Mouse (Mus musculus) limb, embryonic 12.5 days (tissue): ENCODE data around the gene Mael. TPM values are rescaled to one million over a fixed set of nuclear protein-coding genes. Genes with fewer than 3 reads are reported as not detected.
A peak's percentile ranks its signal among the peaks of the same experiment; 100 is the strongest.

Experiments used
- ATAC-seq: fragments of 200-750 bp; cut with Nextera tagmentation; 2 replicates; pipeline ENCODE4 v1.8.0; 2017; ENCODE audit warnings: low read depth, moderate TSS enrichment; ENCODE audit not compliant: insufficient number of reproducible peaks, insufficient read depth, low FRiP score, low TSS enrichment
- H3K27ac ChIP-seq: fragments of 300-500 bp; sonication (generic); 2 replicates; pipeline ENCODE4 v1.5.1; 2016; ENCODE audit warnings: mild to moderate bottlenecking, moderate library complexity
- H3K27me3 ChIP-seq: fragments of 300-500 bp; sonication (generic); 2 replicates; pipeline ENCODE4 v1.6.1; 2016; ENCODE audit warnings: mild to moderate bottlenecking, moderate library complexity
- H3K36me3 ChIP-seq: fragments of 300-500 bp; sonication (generic); 2 replicates; pipeline ENCODE4 v1.6.1; 2016; ENCODE audit warnings: mild to moderate bottlenecking, moderate library complexity
- H3K4me1 ChIP-seq: fragments of 300-500 bp; sonication (generic); replicated peaks from 2 replicates; pipeline ENCODE4 v1.6.1; 2016
- H3K4me2 ChIP-seq: fragments of 300-500 bp; sonication (generic); 2 replicates; pipeline ENCODE4 v1.6.1; 2016; ENCODE audit warnings: mild to moderate bottlenecking, moderate library complexity
- H3K4me3 ChIP-seq: fragments of 300-500 bp; sonication (generic); replicated peaks from 2 replicates; pipeline ENCODE4 v1.5.1; 2016; ENCODE audit warnings: mild to moderate bottlenecking
- H3K9ac ChIP-seq: fragments of 300-500 bp; sonication (generic); replicated peaks from 2 replicates; pipeline ENCODE4 v1.6.1; 2016; ENCODE audit warnings: mild to moderate bottlenecking, moderate library complexity
- H3K9me3 ChIP-seq: fragments of 300-500 bp; sonication (generic); 2 replicates; pipeline ENCODE4 v1.6.1; 2016; ENCODE audit warnings: mild to moderate bottlenecking, moderate library complexity
- WGBS: fragments of 180-500 bp; shearing (Covaris S2); methylation state at CpG from one replicate; pipeline ENCODE4 v1.1.7; 2016; 5-methylcytosine and 5-hydroxymethylcytosine counted together
- polyA plus RNA-seq: library from polyadenylated mRNA; unstranded; fragments of >200 nt; fragmentation: Nextera tagmentation; extraction: Ambion mirVana; gene quantifications from 2 replicates; pipeline ENCODE4 v1.2.1, GENCODE M21; 2016

The Mael gene
- polyA plus RNA-seq, 1 experiment from 2014 or later = not detected

DNA sequence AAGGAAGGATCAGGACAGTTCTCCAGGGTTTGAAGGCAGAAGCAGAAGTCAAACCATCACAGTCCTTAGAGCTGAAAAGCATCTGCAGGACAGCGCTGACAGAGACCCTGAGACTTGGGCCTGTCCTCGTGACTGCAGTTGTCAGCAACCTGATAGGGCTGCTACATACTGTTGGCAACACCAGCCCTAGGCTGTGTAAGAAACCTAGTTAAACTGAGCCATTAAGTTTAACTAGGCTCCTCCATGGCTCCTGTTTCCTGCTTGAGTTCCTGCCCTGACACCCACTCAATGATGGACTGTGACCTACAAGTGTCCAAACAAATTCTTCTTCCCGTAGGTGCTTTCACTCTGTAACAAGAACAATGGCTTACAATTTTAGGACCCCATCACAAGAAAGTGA is 33.4 kb downstream of the Mael start:
- Histone ChIP-seq H3K4me1 (no peaks in the 10 kb centered on the region), H3K27ac (no peak overlapping the region)
- WGBS = 56% methylated on average over 3 of the region's 3 CpGs

DNA sequence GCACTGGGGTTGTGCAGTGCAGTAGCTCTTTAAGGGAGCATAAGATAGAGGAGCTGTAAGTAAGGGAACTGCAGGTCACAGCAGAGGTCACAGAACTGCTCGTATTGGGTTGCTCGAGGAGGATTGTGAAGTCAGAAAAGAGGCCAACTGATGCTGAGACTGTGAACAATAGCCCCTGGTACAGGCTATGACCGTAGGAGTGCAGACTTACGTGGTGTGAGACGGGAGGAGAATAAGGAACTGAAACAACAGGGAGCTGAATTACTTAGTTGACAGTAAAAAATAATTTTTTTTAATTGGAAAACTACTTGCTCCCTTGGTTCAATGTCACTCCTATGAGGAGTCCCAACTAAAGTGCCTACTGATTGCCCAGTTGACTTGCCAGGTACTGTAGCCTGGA is 34.4 kb downstream of the Mael start:
- H3K4me1 ChIP-seq = no peaks in the 10 kb centered on the region
- H3K9ac ChIP-seq = no peak overlapping the region
- no peak overlapping the region for H3K4me2 ChIP-seq
- H3K27ac ChIP-seq = no peak overlapping the region
- no peak for ATAC-seq
- no peak overlapping the region for H3K4me3 ChIP-seq
- 53% methylated on average over 5 of the region's 5 CpGs for WGBS
- H3K36me3 ChIP-seq = no peaks in the 10 kb centered on the region
- no peaks in the 10 kb centered on the region for H3K9me3 ChIP-seq
- no peaks in the 10 kb centered on the region for H3K27me3 ChIP-seq

More for the DNA sequence above, 33.4 kb downstream of the Mael start:
- Histone ChIP-seq H3K4me2 (no peak overlapping the region), H3K9me3 (no peaks in the 10 kb centered on the region), H3K27me3 (no peaks in the 10 kb centered on the region), H3K9ac (no peak overlapping the region), H3K36me3 (no peaks in the 10 kb centered on the region), H3K4me3 (no peak overlapping the region)
- no peak for ATAC-seq

DNA sequence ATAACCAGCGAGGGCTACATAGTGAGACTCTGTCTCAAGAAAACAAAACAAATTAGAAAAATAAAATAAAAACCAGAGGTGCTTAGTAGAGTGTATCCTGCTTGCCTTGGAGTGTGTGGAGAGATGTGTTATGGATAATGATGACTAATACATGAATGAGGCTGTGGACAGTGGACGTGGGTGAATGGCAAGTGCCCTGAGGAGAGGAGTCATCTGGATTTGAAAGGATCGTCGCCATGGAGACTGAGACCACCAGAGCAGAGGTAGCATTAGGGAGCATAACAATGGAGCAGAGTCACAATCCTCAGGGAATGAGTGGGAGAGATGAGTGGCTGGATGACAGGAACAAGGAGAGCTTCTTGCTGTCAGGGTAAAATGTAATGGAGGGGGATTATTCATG is 48.7 kb downstream of the Mael start:
- no peaks in the 10 kb centered on the region for H3K9me3 ChIP-seq
- H3K4me1 ChIP-seq = peaks cover 7% of the 10 kb centered on the region; the same call in 1 of the 2 replicates
- H3K9ac ChIP-seq = no peak overlapping the region
- no peaks in the 10 kb centered on the region for H3K27me3 ChIP-seq
- no peaks in the 10 kb centered on the region for H3K36me3 ChIP-seq
- WGBS = 85% methylated on average over 4 of the region's 4 CpGs
- no peak overlapping the region for H3K4me3 ChIP-seq
- no peak overlapping the region for H3K4me2 ChIP-seq
- ATAC-seq = no peak
- no peak overlapping the region for H3K27ac ChIP-seq

DNA sequence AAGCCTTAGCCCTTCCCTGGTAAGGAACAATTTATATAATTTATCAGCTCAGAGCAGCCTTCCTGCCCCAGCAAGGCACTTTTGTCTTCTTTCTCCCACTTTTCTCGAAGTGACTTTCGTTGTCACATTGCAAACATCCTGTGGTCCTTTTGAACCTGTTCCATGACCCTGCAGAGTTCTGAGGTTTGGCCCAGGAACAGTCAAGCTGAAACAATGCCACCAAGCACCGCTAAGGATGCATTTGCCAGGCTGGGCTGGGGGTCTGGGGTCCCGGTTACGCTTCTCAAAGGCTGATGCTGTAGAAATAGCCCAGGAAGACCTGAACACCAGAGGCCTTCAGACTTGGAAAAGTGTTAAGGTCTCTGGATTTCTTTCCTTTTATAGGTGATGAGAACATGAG is 53.2 kb downstream of the Mael start:
- no peak for ATAC-seq
- 92% methylated on average over 5 of the region's 5 CpGs for WGBS
- Histone ChIP-seq H3K36me3 (no peaks in the 10 kb centered on the region), H3K27ac (no peak overlapping the region), H3K9me3 (no peaks in the 10 kb centered on the region), H3K27me3 (no peaks in the 10 kb centered on the region), H3K4me1 (no peaks in the 10 kb centered on the region), H3K4me3 (no peak overlapping the region), H3K4me2 (no peak overlapping the region), H3K9ac (no peak overlapping the region)

DNA sequence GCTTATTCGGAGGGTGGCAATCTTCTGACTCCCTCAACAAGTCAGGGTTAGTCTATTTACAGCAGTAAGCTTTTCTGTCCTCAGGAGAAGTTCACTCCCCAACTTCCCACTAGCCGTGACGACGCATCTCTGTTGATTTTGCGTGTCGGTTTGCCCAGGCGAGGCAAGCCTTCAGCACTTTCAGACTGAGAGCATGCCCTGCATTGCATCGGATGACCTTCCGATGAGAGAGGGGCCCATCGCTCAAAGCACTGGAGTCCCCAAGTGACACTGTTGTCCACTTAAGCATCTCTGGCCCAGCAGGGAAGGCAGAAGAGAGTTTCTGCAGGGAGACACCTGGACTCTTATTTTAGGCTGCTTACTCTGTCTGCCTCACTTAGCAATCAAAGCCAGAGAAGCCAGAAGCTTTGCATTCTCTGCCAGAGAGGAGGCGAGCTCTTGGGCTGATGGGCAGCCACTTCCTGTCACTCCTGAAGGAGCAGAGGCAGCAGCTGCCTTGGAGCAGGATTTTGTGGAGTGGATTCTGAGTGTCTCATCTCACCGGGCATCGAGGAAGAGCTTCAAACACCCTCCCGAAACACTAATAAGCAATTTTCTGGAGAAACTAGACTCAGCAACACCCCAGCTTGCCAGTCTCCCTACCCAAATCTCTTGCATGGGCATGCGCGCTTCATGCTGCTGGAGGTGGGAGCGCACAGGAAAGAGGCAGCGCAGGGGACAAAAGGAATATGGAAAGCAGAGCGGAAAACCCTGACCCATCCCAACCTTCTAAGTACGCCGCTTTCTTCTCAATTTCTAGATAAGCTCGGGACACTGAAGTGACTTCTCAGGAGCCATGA is 53.9 kb downstream of the Mael start:
- no peaks in the 10 kb centered on the region for H3K9me3 ChIP-seq
- no peak overlapping the region for H3K9ac ChIP-seq
- ATAC-seq = no peak
- no peaks in the 10 kb centered on the region for H3K4me1 ChIP-seq
- H3K4me2 ChIP-seq = no peak overlapping the region
- H3K4me3 ChIP-seq = no peak overlapping the region
- H3K27me3 ChIP-seq = no peaks in the 10 kb centered on the region
- no peaks in the 10 kb centered on the region for H3K36me3 ChIP-seq
- H3K27ac ChIP-seq = no peak overlapping the region
- WGBS = 84% methylated on average over 22 of the region's 22 CpGs

DNA sequence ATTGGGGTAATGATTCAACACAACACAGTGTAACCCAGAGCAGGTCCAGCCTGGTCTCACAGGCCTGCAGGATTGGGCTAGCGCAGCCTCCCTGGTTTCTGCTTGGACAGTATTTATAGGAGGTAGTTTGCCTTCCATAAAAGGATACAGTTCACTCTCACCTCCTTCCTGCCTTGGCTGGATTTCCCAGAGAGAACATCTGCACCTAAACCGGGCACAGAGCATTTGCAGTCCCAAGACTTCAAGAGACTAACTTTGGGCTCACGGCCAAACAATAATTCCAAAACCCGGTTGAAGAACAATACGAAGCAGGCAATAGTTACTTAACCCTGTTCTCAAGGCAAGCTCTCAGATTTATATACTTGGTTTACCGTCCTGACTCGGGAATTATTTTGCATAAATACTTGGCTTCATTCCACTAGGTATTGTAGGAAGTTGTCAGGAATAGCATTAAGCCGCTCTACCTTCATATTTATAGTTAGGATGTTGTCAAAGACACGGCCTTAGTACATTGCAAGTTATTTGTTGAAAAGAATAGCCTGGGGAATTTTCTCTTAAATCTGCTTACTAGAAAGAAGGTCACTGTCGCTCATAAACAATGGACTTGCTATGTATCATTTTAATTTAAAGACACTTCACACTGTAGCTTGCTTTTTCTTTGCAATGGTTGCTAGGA is 55.5 kb downstream of the Mael start:
- Histone ChIP-seq H3K4me1 (no peaks in the 10 kb centered on the region), H3K9me3 (no peaks in the 10 kb centered on the region), H3K4me3 (no peak overlapping the region), H3K36me3 (no peaks in the 10 kb centered on the region), H3K9ac (no peak overlapping the region), H3K4me2 (no peak overlapping the region), H3K27me3 (no peaks in the 10 kb centered on the region), H3K27ac (no peak overlapping the region)
- no peak for ATAC-seq
- WGBS = 77% methylated on average over 10 of the region's 10 CpGs

DNA sequence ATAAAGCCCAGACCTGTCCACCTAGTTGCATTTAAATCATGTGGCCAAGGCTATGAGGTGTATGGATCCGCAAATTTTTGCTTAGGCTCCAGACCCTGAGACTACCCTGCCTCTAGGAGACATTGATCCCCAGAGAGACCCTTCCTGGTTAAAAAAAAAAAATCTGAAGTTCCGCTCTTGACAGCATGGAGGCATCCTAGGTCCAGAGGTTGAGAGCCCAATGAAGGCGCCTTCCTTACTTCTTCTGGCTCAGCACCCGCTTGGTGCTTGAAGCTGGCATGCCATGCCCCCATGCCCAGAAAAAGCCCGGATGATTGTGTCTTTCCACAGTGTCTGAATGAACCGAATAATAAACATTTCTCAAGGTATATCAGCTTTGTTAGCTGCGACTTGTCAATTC is 57.0 kb downstream of the Mael start:
- H3K27me3 ChIP-seq = no peaks in the 10 kb centered on the region
- no peak overlapping the region for H3K9ac ChIP-seq
- H3K4me1 ChIP-seq = no peaks in the 10 kb centered on the region
- 89% methylated on average over 7 of the region's 7 CpGs for WGBS
- no peak overlapping the region for H3K4me3 ChIP-seq
- no peak overlapping the region for H3K27ac ChIP-seq
- H3K4me2 ChIP-seq = no peak overlapping the region
- no peaks in the 10 kb centered on the region for H3K36me3 ChIP-seq
- ATAC-seq = no peak
- no peaks in the 10 kb centered on the region for H3K9me3 ChIP-seq

DNA sequence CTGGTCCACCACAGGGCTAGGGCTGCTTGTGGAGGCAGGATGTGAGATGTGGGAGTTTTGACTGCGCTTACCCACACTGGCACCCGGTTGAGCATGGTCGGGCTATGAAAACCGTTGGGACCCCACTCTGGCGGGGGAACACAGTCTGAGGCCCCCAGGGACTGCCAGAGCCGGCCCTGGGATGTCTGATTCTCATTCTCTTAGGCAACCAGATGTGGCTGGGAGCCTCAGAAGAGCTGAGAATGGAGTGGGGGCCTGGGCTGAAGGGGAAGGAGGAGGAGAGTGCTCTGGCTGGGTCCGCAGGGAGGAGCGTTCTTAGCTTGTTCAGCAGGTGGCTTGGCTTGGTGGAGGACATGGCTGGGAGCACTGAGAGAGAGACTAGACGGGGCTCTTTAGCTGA is 64.9 kb downstream of the Mael start:
- H3K4me3 ChIP-seq = no peak overlapping the region
- no peaks in the 10 kb centered on the region for H3K36me3 ChIP-seq
- H3K27me3 ChIP-seq = no peaks in the 10 kb centered on the region
- H3K9ac ChIP-seq = no peak overlapping the region
- H3K27ac ChIP-seq = 0 out of 2 replicates have a peak overlapping the region, but pooled peaks have one; percentile 19
- peaks cover 10% of the 10 kb centered on the region; the same call in 1 of the 2 replicates for H3K4me1 ChIP-seq
- no peaks in the 10 kb centered on the region for H3K9me3 ChIP-seq
- ATAC-seq = no peak
- WGBS = 48% methylated on average over 9 of the region's 9 CpGs
- no peak overlapping the region for H3K4me2 ChIP-seq

GRCm38 (mm10) chr1:166172992-166173391 is 65.6 kb downstream of the Mael start:
- WGBS = 87% methylated on average over 3 of the region's 3 CpGs
- no peaks in the 10 kb centered on the region for H3K27me3 ChIP-seq
- ATAC-seq = no peak

DNA sequence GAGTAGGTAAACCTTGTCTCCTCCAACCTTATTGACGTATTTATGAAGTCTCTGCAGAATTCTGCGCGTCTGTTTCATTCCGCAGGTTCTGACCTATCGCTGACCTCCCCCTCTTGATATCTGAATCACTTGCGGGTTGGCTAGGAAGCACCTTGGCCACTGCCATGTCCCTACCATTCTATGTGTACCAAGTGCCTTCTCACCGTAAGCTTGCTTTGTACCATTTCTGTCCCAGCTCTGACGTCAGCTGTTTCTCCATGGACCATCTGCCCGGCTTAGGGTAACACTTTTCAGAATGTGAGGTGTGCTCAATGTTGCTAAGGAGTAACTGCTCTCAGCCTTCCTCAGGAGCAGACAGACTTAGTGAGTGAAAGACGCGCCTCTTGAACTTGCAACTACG is 67.7 kb downstream of the Mael start:
- Histone ChIP-seq H3K4me1 (peaks cover 10% of the 10 kb centered on the region; the same call in 1 of the 2 replicates), H3K36me3 (no peaks in the 10 kb centered on the region), H3K27ac (no peak overlapping the region), H3K27me3 (no peaks in the 10 kb centered on the region), H3K4me3 (no peak overlapping the region), H3K4me2 (no peak overlapping the region), H3K9ac (no peak overlapping the region), H3K9me3 (no peaks in the 10 kb centered on the region)
- WGBS = 93% methylated on average over 12 of the region's 12 CpGs
- no peak for ATAC-seq

More at GRCm38 (mm10) chr1:166172992-166173391, 65.6 kb downstream of the Mael start:
- no peak overlapping the region for H3K4me3 ChIP-seq
- H3K4me2 ChIP-seq = no peak overlapping the region
- H3K4me1 ChIP-seq = peaks cover 10% of the 10 kb centered on the region; the same call in 1 of the 2 replicates
- H3K9me3 ChIP-seq = no peaks in the 10 kb centered on the region
- no peak overlapping the region for H3K9ac ChIP-seq
- H3K27ac ChIP-seq = no peak overlapping the region
- H3K36me3 ChIP-seq = no peaks in the 10 kb centered on the region

DNA sequence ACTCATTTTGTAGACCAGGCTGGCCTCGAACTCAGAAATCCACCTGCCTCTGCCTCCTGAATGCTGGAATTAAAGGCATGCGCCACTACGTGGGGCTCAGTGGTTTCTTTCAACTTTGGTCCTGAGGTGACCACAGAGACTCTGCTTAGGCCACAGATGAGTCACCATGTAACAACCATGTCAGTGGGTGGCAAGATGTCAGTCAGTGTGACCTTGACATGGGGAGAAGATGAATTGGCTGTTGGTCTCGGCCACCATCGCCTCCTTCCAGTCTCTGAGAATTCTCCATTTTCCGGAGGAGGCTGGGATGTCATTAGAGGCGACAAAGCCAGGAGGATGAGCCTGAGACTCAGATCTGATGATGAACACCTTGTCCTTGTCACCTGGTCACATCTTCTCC is 68.8 kb downstream of the Mael start:
- no peaks in the 10 kb centered on the region for H3K27me3 ChIP-seq
- no peak overlapping the region for H3K4me2 ChIP-seq
- 86% methylated on average over 7 of the region's 7 CpGs for WGBS
- H3K4me1 ChIP-seq = peaks cover 10% of the 10 kb centered on the region; the same call in 1 of the 2 replicates
- no peak overlapping the region for H3K27ac ChIP-seq
- no peaks in the 10 kb centered on the region for H3K9me3 ChIP-seq
- H3K36me3 ChIP-seq = no peaks in the 10 kb centered on the region
- H3K4me3 ChIP-seq = no peak overlapping the region
- no peak overlapping the region for H3K9ac ChIP-seq
- ATAC-seq = no peak
